Mouse (Mus musculus) CH12F3 (cell line): ENCODE results near the gene Prkci.

ENCODE experiments used
- in situ Hi-C: fragments of 300-500 bp; cut with MboI; formaldehyde crosslinking; loops from 2 replicates; pipeline ENCODE4 v1.14.3; 2020; ENCODE audit warnings: low sequenced_read_pairs

Gene Prkci

GRCm38 (mm10) chr3:30995283-30995898 lies at the start of gene Prkci:
Gene Prkci (plus strand): TSS chr3:30995747.
- in situ Hi-C loops = no loop called here

DNA sequence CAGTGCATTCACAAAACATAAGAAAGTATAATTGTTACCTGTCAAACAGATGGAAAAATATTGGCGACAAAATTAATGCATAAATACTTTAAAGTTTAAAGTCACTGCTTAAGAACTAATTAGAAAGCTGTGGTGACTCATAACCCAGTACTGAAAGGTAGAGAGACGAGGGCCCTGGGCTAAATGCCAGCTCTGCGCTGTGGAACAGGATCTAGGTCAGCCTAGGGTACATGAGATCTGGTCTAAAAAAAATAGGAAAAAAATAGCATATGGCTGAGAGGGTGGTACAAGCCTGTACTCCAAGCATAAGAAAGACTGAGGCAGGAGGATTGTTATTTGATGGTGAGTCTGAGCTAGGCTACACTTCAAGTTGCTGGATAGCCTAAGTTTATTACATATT lies 43.9 kb upstream of the Prkci start:
- in situ Hi-C loops = loop anchor here (25.0 kb wide), 1 partner anchor 364 kb away; the partner anchor contains the start of gene Actrt3

- in situ Hi-C loops = loop anchor here (25.0 kb wide), 1 partner anchor 365 kb away; the partner anchor contains the start of gene Actrt3
Measured at GRCm38 (mm10) chr3:30952273-30953070, 43.1 kb upstream of the Prkci start.

- in situ Hi-C loops = loop anchor here (25.0 kb wide), 1 partner anchor 369 kb away; the partner anchor contains the start of gene Actrt3
Measured at GRCm38 (mm10) chr3:30956327-30956726, 39.2 kb upstream of the Prkci start.

DNA sequence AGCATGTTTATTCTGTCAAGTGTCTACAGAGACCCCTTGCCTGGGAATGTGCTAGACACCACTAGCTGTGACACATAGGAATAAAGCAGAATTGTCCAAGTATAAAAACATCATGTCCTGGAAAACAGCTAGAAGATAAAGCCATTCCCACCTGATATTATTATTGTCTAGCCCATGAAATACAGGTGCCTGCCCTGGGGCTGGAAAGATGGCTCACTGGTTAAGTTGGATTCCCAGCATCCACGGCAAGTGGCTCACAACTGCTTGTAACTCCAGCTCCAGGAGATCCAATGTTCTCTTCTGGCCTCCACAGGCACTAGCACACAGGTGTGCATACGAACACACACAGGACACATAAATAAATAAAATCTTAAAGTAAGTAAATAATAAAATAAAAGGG lies 36.8 kb upstream of the Prkci start:
- in situ Hi-C loops = loop anchor here (25.0 kb wide), 1 partner anchor 371 kb away; the partner anchor contains the start of gene Actrt3

- in situ Hi-C loops = loop anchor here (25.0 kb wide), 1 partner anchor 373 kb away; the partner anchor contains the start of gene Actrt3
Measured at GRCm38 (mm10) chr3:30959868-30960831, 35.4 kb upstream of the Prkci start.

DNA sequence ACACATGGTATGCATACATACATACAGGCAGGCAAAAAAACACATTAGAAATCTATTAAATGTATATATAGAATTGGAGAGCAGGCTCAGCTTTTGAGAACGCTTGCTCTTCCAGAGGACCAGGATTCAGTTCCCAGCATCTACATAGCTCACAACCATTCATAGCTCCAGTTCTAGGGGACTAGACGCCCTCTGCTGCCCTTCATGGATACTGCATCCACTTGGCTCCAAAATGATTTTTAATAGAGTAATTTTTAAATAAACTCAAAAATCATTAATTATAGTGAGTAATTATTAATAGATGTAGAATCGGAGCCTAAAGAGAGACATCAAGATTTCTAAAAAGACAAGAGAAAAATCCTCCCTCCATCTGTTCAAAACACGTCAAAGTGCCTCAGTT lies 32.4 kb upstream of the Prkci start:
- in situ Hi-C loops = loop anchor here (25.0 kb wide), 1 partner anchor 376 kb away; the partner anchor contains the start of gene Actrt3

DNA sequence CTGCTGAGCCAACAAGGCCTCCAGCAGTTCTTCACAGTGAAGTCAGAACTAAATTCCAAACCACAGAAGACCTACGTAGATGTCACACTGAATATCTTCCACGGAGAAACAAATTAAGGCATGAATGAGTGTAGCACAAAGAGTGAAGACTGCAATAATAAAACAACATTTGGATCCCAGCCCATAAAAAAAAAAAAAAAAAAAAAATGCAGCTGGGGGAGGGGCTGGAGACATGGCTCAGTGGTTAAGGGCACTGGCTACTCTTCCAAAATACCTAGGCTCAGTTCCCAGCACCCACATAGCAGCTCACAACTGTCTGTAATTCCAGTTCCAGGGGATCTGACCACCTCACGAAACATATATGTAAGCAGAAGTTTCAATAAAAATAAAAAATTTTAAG lies 31.3 kb upstream of the Prkci start:
- in situ Hi-C loops = loop anchor here (25.0 kb wide), 1 partner anchor 377 kb away; the partner anchor contains the start of gene Actrt3

- in situ Hi-C loops = loop anchor here (25.0 kb wide), 1 partner anchor 378 kb away; the partner anchor contains the start of gene Actrt3
Measured at GRCm38 (mm10) chr3:30965644-30966043, 29.9 kb upstream of the Prkci start.

GRCm38 (mm10) chr3:30968531-30969092 lies 26.9 kb upstream of the Prkci start:
- in situ Hi-C loops = loop anchor here (25.0 kb wide), 1 partner anchor 381 kb away; the partner anchor contains the start of gene Actrt3

- in situ Hi-C loops = loop anchor here (25.0 kb wide), 1 partner anchor 382 kb away; the partner anchor contains the start of gene Actrt3
Measured at GRCm38 (mm10) chr3:30969104-30969581, 26.4 kb upstream of the Prkci start, which contains the start of gene Phc3. Gene Phc3 (minus strand): TSS chr3:30969415.

GRCm38 (mm10) chr3:30975102-30975754 lies 20.3 kb upstream of the Prkci start:
- in situ Hi-C loops = no loop called here

DNA sequence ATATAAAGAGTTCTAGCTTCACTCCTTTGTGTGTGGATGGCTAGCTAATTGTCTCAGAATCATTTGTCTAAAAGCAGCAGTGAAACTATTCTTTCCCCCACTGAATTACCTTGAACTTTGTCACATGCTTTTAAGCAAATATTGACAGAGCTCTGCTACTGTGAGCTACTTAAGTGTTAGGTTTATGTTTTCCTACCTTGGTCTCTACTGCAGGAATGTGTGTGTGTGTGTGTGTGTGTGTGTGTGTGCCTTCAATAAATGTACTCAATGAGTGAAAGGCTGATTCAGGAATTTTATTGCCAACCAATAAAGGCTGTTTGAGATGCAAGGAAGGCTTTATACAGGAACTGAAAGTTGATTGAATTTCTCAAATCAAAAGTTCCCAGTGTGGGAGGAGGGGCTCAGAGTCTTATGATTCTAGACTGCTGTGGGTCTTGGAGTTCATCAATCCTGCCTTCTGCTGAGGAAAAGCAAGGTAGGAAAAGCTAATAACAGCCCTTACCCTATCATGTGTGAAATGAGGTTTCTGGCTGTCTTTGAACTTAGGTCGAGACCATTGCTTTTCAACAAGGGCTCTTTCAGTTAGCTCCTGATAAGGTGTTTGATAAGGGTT lies 18.4 kb upstream of the Prkci start:
- in situ Hi-C loops = no loop called here

DNA sequence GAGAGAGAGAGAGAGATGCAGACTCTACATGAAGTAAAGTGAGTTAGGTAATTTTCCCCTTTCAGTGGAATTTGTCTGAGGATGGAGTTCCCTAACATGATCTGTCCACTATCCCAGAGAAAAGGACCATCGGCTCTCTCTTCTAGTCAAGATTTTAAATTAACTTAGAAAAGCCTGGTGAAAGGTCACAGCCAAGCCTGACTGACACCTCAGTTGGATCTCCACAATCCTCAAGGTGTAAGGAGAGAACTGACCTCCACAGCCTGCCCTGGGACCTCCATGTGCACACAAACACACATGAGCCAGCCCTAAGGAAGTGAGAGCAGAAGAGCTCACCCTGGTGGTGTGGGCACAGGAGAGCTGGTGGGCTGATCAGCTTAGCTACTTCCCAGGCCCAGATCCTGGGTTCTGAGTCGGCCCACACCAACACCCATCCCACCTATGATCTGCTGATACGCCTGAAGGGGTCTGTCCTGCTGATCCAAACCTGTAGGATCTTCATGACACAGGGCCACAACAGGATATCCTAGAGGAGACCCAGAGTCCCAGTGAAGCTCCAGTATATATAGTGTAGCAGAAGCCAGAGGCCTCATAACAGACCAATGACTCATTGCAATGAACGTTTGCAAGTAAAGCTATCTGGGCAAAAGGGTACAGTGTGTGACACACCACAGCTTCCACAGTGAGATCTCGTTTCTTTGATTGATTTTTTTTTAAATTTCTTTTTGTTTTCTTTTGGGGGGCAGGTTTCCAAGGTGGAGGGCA lies 13.7 kb upstream of the Prkci start:
- in situ Hi-C loops = no loop called here

DNA sequence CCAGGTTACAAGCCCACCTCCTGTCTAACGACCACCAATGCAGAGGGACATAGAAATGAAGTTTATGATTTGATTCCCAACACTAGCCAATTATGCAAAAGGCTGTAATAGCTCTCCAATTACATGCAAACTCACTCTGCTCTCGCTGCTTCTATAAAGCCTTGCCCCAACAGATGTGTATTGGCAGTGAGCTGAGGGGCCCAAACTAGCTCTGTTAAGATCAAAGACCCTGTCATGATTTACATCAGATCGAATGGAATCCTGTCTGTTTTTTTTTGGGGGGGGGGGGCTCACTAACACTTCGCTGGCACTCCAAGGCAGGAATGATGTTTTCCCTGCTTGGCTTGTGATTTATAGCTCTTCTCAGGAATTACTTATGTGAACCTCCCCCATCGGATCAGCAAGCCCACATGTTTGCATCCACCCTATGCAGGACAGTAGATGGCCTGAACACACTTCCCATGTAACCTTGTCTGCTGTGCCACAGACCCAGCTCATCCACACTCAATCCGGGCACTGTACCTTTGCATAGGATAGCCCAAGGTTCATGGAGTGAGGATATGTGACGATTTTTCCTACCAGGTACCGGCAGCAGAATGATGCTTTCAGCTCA lies 12.5 kb upstream of the Prkci start:
- in situ Hi-C loops = no loop called here

DNA sequence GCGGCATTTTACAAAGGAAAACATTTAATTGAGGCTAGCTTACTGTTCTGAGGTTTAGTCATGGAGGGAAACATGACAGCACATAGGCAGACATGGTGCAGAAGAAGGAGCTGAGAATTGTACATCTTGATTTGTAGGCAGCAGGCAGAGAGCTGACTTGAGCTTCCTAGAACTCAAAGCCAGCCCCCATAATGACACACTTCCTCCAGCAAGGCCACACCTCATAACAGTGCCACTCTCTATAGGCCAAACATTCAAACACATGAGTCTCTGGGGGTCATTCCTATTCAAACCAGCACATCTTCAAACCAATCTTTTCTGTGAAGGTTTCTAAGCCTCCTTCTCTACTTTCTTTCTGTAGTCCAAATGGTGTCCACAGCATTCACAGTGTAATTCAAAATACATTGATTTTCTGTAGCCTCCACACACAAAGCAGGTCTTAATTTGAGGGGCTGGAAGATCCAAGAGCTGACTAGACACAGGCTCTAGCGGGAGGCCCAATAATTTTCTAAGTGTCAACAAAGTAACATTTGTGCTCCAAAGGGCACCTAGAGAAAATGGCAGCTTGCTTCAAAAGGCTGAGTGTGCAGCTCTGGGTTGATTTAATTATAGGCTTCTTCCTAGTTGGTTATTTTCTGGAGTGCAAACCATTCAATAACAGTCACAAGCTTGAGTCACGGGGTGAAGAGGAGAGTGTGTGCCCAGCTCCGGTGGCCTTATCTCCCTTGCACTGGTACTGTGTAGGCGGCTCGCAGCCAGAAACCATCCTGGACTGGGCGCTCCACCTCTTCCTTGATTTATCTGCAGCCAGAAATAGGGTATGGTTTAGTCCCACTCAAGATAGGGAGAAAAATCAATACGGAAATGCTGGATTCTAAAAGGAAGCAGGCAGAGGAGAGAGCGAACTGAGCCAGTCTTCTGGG lies 7.9 kb upstream of the Prkci start:
- in situ Hi-C loops = no loop called here

- in situ Hi-C loops = no loop called here
Measured at GRCm38 (mm10) chr3:30992161-30992560, 3.4 kb upstream of the Prkci start.
